Mouse (Mus musculus) lung, postnatal 4 days (tissue): ENCODE results near the gene Rdh14.
A peak's percentile ranks its signal among the peaks of the same experiment; 100 is the strongest.

ENCODE experiments used
- DNase-seq, 2 experiments: peaks; one replicate each; pipeline ENCODE4 v3.0.0; 2021

Rdh14 gene

DNA sequence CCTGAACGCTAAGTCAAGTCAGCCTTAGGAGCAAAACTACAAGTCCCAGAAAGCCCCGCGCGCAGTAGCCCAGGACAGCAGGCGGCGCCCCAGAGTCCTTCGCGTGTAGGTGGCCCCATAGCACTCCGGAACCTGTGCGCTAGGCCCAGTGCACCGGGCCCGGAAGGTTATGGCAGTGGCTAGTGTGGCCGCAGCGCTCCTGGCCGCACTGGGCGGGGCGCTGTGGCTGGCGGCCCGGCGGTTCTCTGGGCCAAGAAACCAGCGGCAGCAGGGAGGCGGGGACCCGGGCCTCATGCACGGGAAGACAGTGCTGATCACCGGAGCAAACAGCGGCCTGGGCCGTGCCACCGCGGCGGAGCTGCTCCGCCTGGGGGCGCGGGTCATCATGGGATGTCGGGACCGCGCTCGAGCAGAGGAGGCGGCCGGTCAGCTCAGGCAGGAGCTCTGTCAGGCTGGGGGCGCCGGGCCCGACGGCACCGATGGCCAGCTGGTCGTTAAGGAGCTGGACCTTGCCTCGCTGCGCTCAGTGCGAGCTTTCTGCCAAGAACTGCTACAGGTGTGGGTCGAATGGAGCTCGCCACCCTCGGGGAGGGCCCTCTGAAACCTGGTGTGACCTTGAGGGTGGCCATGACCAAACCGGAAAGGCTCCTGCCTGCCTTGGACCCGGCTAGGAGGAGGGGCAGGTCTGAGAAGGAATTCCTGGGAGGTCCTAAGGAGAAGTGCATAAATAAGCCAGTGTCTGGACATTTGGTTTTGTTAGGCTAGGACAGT, at the start of gene Rdh14:
TSS of gene Rdh14 (plus strand) at position 102 of the 771 bp plus-strand sequence.
- DNase-seq: peak; percentile 96 to 97

- DNase-seq: peak in 1 of 2 experiments; percentile 41
These were observed 39.9 kb upstream of the Rdh14 start for GRCm38 (mm10) chr12:10350706-10351105.

GRCm38 (mm10) chr12:10357756-10358155, 32.8 kb upstream of the Rdh14 start:
- no peak for DNase-seq

DNA sequence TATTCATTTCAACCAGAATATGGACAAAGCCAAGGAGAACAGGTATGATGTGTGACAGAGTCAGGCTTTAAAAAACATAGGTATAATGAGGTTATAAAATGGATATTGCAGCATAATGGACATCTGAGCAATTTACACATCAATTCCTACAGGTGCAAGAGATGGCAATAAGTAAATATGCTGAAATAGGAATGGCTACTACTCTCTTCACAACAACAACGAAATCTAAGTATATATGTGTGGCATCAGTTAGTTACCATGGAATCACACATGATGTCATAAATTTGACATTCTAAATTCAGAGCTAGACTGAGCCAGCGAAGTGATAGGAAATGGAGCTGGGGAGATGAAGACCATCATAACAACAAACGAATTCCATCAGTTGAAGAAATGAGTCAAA, 20.9 kb upstream of the Rdh14 start, which contains the start of gene Nt5c1b:
TSS of gene Nt5c1b (plus strand) at position 301 of the 400 bp plus-strand sequence.
- no peak for DNase-seq

DNA sequence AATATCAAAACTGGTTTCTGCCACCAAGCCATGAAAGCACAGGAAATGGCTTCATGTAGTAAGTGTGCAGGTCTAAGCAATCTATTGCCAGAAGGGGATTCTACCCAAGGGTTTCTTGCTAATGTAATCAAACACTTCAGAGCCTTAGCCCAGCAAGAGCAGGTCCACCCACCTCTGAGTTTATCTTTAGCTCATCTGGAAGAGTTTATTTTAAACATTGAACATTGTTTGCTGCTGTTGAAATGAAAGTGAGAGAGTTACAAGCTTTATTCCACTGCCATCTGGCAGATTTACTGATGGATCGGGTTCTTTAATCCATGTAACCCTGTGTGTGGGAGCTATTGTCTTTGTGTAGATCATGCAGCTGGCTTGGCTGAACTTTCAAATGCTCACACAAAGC, 10.2 kb downstream of the Rdh14 start:
- no peak for DNase-seq

DNA sequence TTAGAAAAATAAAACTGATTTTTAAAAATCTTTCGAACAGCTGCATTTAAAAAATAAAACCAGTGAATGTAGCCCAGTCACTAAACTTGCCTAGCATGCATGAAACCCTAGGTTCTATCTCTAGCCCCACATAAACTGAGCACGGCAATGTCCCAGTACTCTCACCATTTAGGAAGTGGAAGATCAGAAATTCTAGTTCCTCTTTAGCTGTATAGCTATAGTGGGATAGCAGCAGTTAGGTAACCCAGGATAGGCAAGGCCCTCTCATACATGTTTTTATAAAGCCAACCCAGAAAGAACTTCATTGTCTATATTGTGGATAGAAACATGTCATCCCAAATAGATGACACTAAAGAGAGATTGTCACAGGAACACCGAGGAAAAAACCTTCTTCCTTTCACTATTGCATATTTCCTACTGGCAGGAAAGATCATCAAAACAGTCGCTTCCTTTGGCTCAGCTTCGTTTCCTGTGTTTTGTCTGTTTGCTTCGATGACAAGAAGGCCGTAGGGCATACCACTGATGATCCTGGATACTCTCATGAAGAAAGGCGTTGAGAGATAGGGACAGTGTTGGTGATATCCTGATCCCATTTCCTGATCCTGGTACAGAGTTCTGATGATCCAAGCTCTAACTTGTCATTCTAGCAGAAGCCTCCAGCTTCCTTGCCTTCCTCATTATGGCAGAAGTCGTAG, 12.0 kb downstream of the Rdh14 start:
- peak in 1 of 2 experiments; percentile 29 for DNase-seq

DNA sequence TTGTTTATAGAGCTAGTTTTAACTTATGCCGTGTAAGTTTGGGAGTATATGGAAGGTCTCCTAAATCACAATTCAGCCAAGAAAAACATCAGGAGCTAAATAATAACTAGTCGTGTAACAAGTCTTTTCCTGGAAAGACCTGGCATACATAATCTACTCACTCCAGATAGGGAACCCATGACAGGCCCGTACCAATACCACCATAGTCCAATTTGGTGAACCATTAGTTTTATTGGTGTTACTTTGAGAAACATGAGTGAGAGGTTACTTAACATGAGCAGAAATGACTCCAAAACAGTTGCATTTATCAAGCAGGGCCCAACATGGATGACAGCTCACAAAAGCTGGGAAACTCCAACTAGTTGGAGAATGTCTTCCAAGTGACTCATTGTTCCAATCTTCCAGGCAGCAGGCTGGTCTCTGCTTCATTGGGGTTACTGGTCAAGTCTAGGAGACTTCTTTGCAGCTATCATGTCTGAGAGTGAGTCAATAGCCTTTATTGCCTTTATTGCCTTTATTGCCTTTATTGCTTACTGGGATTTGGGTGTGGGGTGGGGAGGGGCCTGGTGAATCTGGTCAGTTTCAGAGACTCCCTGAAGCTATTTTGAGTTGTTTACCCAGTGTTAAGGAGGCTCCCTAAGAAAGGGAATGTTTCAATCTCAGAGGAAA, 20.1 kb downstream of the Rdh14 start:
- no peak for DNase-seq

GRCm38 (mm10) chr12:10411453-10411852, 20.9 kb downstream of the Rdh14 start:
- DNase-seq: no peak

DNA sequence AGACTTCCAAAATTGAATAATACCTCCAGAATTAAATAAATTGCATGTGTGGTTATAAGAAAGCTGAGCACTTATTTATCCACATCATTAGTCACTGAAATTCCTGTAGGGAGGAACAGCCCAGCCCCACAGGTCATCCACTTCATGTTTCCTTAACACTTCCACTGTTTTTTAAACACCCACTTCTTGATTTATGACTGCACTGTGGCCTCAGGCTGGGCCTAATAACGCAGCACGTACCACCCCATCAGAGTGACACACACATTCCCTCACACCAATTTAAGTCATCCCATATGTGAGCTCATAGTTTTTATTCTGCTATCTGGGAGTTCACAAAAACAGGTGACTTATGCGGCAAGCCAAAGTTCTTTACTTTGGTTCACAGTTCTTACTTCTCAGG, 31.8 kb downstream of the Rdh14 start:
- no peak for DNase-seq

DNA sequence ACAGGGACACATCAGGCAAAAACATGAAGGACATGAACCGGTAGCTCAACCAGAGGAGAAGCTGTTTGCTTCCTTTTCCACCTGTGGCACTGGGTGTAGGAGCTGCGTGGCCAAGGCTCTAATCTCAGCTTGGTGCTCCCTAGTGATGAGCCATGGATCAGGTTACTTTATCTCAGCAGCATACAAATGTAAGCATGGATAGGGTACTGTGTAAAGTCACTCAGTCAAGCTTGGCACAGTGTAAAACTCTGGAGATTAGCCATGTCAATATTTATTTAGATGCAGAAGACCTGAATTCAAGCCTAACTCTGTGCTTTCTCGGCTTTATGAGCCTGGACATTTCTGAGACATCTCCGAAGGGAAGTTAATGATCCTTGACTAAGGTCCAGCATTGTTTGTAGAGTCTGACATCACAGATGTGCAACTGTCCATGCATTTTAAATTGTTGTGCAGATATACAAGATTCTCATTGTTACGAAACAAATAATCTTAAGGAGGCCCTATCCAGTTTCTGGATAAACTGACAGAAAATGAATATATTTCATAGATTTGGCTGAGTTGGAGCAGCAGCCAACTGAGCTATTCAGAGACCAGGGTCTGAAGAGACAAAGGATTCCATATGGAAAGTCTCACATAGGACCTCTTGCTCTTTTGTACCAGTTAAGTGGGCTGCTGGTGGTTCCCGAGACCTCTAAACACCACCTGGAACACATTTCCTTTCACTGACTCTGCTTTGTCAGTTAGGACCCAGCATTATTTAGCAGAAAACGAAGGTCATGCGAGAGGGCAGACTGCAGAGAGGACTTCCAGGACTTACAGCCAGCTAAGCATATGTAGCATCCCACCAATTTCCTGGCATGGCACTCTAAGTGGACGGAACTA, 35.7 kb downstream of the Rdh14 start:
- DNase-seq: peak in 1 of 2 experiments; percentile 23

- no peak for DNase-seq
These were observed 40.4 kb downstream of the Rdh14 start for GRCm38 (mm10) chr12:10430999-10431398.

GRCm38 (mm10) chr12:10438054-10439001, 47.8 kb downstream of the Rdh14 start:
- DNase-seq: peak; percentile 83 to 84

GRCm38 (mm10) chr12:10439483-10440235, 49.1 kb downstream of the Rdh14 start:
- no peak for DNase-seq
